Mouse (Mus musculus): ENCODE measurements around the gene Rsph1. TPM values are rescaled to one million over a fixed set of nuclear protein-coding genes. Genes with fewer than 3 reads are reported as not detected.

Gene Rsph1
- polyA plus RNA-seq, 1 experiment from 2014 or later: 4.3 TPM

DNA sequence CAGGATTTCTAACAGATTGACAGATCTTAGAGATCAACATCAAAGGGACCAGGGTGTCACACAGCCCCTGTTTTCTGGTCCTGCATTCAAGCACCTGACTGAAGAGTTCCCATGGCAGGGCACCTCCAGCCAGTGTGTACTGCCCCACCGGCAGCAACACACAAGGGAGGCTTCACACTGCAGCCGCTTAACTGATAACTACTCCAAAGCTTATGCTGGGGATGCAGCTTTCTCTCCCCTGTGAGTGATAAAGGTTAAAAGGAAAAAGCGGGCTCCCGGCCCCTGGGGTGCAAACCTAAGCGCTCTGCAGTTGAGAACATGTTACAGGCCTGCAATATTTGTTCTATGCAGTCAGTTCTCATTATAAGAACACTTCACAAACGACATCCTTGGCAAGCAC, 45.4 kb downstream of the Rsph1 start:
- no peaks in the 10 kb centered on the region for H3K27me3 ChIP-seq (ENCODE audit: poor library complexity, severe bottlenecking)
- H3K27ac ChIP-seq: no peak overlapping the region
- H3K4me3 ChIP-seq: no peak overlapping the region
- no peaks in the 10 kb centered on the region for H3K9me3 ChIP-seq
- H3K36me3 ChIP-seq (replicated peaks): no peaks in the 10 kb centered on the region
- 60% methylated on average over 6 of the region's 6 CpGs for WGBS
- peaks cover 10% of the 10 kb centered on the region for H3K4me1 ChIP-seq
- no peak for DNase-seq (ENCODE audit: extremely low spot score, low spot score)

DNA sequence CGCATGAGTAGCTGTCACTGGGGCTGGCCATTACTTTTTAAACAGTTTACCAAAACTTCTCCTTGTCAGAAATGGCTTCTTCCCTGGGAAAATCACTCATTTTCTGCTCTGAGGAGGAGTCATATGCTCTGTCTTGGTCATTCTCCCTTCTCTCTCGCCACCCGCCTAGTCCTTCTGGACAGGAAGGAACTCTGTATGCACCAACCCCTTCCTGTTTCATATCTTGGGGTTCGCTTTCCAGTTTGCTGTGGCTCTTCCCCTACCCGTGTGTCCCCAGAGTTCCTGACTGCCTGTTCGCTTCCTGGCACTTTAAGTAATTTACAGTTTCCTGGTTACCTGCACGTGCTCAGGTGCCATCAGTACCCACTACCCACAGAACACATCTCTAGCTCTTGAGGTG, 50.3 kb downstream of the Rsph1 start:
- Histone ChIP-seq H3K27me3 (ENCODE audit: poor library complexity, severe bottlenecking) (no peaks in the 10 kb centered on the region), H3K36me3 (replicated peaks) (no peaks in the 10 kb centered on the region), H3K4me1 (peaks cover 3% of the 10 kb centered on the region), H3K9me3 (no peaks in the 10 kb centered on the region), H3K27ac (no peak overlapping the region), H3K4me3 (no peak overlapping the region)
- DNase-seq (ENCODE audit: extremely low spot score, low spot score): no peak
- WGBS: 86% methylated on average over 7 of the region's 7 CpGs

DNA sequence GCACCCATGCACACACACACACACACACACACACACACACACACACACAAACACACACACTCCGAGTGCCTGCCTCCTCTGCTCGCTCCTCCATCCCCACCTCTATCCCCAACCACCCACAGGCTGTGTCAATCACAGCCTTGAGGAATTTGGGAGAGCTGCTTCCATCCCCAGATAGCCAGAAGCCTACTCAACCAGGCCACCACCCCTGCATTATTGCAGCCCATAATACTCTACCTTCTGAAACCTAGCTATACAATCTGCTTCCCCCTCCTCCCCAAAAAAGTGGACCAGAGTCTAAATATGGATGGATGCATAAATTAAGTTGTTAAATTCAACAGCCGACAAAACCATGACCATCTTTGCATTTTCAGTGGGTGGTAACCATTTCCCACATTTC, 50.8 kb downstream of the Rsph1 start:
- Histone ChIP-seq H3K36me3 (replicated peaks) (no peaks in the 10 kb centered on the region), H3K27me3 (ENCODE audit: poor library complexity, severe bottlenecking) (no peaks in the 10 kb centered on the region), H3K9me3 (no peaks in the 10 kb centered on the region), H3K4me1 (no peaks in the 10 kb centered on the region), H3K27ac (no peak overlapping the region), H3K4me3 (no peak overlapping the region)
- DNase-seq (ENCODE audit: extremely low spot score, low spot score): no peak
- 85% methylated on average over 3 of the region's 3 CpGs for WGBS

DNA sequence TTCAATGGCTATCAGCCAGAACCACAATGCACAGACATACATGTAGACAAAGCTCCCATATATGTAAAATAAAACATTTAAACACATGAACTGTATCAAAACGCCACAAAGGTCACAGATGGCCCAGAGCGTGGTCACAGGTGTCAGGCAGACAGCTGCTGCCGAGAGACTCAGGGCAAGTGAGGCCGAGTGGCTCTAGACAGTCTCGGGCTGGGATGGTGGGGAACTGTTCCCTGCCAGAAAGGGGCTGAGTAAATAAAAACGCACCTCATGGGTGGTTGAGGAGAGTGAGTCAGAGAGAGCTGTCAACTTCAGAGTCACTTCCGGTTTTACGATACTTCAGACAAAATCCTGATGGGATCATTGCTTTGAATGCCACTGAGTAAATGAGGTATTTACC, 52.6 kb downstream of the Rsph1 start:
- H3K27me3 ChIP-seq (ENCODE audit: poor library complexity, severe bottlenecking): no peaks in the 10 kb centered on the region
- H3K9me3 ChIP-seq: no peaks in the 10 kb centered on the region
- H3K36me3 ChIP-seq (replicated peaks): no peaks in the 10 kb centered on the region
- no peaks in the 10 kb centered on the region for H3K4me1 ChIP-seq
- WGBS: 90% methylated on average over 8 of the region's 8 CpGs
- H3K27ac ChIP-seq: no peak overlapping the region
- DNase-seq (ENCODE audit: extremely low spot score, low spot score): no peak
- H3K4me3 ChIP-seq: no peak overlapping the region

DNA sequence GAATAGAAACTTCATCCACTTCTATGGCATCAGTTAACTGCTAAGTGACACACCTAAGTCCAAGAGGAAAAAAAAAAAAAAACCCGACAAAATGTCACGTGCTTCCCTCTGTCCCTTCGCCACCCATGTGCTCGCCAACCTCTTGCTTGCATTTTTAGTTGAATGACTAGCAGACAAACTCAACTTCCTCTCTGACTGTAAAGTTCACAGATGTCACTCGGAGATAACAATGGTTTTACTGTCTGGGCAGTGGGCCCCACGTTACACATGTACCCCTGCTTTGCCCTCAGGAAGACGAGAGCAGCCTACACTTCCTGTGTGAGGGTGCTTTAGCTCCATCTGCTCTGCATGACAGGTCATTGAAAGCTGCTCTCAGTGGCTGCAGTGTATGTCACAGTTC, 53.3 kb downstream of the Rsph1 start:
- no peak for DNase-seq (ENCODE audit: extremely low spot score, low spot score)
- Histone ChIP-seq H3K27me3 (ENCODE audit: poor library complexity, severe bottlenecking) (no peaks in the 10 kb centered on the region), H3K27ac (no peak overlapping the region), H3K36me3 (replicated peaks) (no peaks in the 10 kb centered on the region), H3K4me3 (no peak overlapping the region), H3K4me1 (no peaks in the 10 kb centered on the region), H3K9me3 (no peaks in the 10 kb centered on the region)
- WGBS: 76% methylated on average over 7 of the region's 7 CpGs

DNA sequence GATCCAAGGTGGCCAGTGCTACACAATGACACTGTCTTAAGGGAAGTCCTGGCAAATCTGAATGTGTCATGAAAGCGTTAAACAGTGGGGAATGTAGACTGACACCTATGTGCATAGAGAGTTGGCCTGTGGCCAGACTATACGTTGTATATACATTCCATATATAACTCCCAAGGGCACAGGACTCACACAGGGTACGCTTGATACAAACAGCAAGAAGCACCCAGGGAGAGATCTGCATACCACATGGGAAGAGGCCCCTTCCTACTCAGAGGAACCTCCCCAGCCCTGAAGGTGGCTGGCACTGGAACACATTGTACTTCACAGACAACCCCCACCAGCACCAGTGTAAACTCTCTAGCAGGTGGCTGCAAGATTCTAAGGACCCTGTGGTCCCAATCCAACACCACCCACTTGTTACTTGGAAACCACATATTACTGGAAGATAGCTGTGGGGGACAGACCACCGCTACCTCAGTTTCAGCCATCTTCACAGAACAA, 54.3 kb downstream of the Rsph1 start:
- DNase-seq (ENCODE audit: extremely low spot score, low spot score): no peak
- WGBS: 93% methylated on average over 4 of the region's 4 CpGs
- no peaks in the 10 kb centered on the region for H3K4me1 ChIP-seq
- H3K27ac ChIP-seq: no peak overlapping the region
- H3K36me3 ChIP-seq (replicated peaks): no peaks in the 10 kb centered on the region
- H3K9me3 ChIP-seq: no peaks in the 10 kb centered on the region
- H3K27me3 ChIP-seq (ENCODE audit: poor library complexity, severe bottlenecking): no peaks in the 10 kb centered on the region
- no peak overlapping the region for H3K4me3 ChIP-seq

DNA sequence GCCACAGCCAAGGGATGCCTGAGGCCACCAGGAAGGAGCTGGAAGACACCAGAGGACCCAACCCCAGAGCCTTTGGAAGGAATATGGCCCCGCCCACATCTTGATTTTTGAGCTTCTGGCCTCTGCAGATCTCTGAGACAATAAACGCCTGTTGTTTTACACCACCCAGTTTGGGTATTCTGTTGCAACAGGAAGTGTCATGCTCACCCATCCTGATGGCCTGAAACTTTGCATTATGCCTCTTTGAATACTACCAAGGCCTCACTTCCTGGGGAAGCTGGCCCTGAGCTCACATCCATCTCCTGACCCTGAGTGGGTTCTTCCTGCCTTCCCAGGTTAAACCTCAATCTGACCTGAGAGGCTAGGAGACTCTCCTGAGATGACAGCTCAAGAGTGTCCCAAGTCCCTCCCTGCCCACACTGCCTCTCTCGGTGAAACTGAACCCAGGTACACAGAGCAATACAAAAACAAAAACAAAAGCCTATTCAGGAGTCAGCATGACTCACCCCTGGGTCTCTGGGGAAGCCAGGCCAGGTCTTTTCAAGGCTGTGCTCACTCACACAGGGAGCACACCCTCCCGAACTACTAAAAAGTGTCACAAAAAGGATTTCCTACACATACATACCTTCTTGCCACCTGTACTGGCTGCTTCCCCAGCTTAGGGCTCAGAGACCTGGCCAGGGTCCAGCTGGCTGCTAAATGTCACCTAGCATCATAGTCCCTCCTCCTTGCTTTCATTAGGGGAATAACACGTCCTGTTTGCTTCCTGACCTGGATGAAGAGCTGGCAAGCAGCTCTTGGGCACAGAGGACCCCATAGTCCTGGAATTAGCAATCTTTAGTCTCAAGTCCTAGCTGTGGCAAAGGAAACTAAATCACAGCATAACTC, 60.9 kb downstream of the Rsph1 start:
- Histone ChIP-seq H3K4me3 (no peak overlapping the region), H3K4me1 (peaks cover 14% of the 10 kb centered on the region), H3K36me3 (replicated peaks) (no peaks in the 10 kb centered on the region), H3K27me3 (ENCODE audit: poor library complexity, severe bottlenecking) (no peaks in the 10 kb centered on the region), H3K27ac (0 out of 2 replicates have a peak overlapping the region, but pooled peaks have one; percentile 4), H3K9me3 (no peaks in the 10 kb centered on the region)
- no peak for DNase-seq (ENCODE audit: extremely low spot score, low spot score)
- 53% methylated on average over 5 of the region's 5 CpGs for WGBS

DNA sequence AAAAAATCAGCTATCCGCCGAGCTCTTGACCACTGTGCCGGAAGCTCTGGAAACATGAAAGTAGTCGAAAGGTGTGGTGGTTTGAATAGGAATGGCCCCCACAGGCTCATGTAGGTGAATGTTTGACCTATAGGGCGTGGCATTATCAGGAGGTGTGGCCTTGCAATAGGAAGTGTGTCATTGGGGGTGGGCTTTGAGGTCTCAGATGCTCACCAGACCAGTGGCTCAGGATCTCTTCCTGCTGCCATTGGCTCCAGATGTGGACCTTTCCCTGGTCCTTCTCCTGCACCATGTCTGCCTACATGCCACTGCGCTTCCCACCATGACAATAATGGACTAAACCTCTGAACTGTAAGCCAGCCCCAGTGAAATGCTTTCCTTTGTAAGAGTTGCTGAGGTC, 65.3 kb downstream of the Rsph1 start:
- Histone ChIP-seq H3K27me3 (ENCODE audit: poor library complexity, severe bottlenecking) (no peaks in the 10 kb centered on the region), H3K4me1 (peaks cover 14% of the 10 kb centered on the region), H3K27ac (no peak overlapping the region), H3K36me3 (replicated peaks) (no peaks in the 10 kb centered on the region), H3K4me3 (no peak overlapping the region), H3K9me3 (no peaks in the 10 kb centered on the region)
- 87% methylated on average over 6 of the region's 6 CpGs for WGBS
- DNase-seq (ENCODE audit: extremely low spot score, low spot score): no peak

DNA sequence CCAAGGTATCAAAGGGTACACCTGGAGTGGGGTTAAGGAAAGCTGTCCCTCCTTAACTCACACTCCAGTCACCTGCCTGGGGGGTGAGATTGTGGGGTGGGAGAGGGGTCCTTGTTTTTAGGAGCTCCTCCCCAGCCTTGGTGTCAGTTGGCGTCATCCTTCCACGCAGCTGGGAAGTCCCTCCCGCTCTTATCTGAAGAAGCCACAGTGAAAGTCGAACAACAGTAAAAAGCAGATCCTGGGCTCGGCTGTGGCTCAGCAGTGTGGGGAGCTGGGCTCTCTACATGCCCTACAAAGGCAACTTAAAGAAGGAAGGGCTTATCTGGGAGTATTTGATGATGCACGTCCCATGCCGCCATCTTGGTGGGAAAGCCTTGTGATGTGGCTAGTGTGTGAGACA, 66.9 kb downstream of the Rsph1 start:
- Histone ChIP-seq H3K4me3 (no peak overlapping the region), H3K4me1 (peaks cover 3% of the 10 kb centered on the region; the same call in 1 of the 2 replicates), H3K27me3 (ENCODE audit: poor library complexity, severe bottlenecking) (no peaks in the 10 kb centered on the region), H3K36me3 (replicated peaks) (no peaks in the 10 kb centered on the region), H3K27ac (no peak overlapping the region), H3K9me3 (no peaks in the 10 kb centered on the region)
- 93% methylated on average over 7 of the region's 7 CpGs for WGBS
- DNase-seq (ENCODE audit: extremely low spot score, low spot score): no peak

DNA sequence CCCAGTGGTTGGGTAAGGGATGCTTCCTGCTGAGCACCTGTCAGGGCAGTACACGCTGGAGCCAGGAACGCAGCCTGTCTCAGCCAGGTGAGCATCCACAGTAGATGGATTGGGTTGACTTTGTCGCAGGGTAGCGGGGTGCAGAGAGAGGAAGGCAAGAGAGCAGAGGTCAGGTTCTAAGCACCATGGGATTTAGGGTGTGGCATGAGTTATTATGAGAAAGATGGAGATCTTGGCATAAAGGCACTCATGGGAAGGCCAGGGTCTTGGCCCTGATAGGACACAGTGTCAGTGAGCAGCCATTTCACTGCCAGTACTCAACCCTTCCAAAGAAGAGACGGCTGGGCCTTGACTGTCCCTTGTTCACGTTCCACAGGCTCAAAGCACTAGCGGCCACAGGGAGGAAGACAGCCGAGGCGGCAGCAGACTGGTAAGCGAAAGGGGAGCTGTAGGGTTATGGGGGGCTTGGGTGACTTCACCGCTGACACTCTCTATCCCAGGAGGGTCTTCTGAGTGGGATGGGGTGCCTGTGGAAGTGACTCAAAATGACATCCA, 67.7 kb downstream of the Rsph1 start:
- Histone ChIP-seq H3K36me3 (replicated peaks) (no peaks in the 10 kb centered on the region), H3K4me1 (peaks cover 3% of the 10 kb centered on the region; the same call in 1 of the 2 replicates), H3K4me3 (no peak overlapping the region), H3K27ac (no peak overlapping the region), H3K9me3 (no peaks in the 10 kb centered on the region), H3K27me3 (ENCODE audit: poor library complexity, severe bottlenecking) (no peaks in the 10 kb centered on the region)
- DNase-seq (ENCODE audit: extremely low spot score, low spot score): no peak
- 91% methylated on average over 11 of the region's 11 CpGs for WGBS

DNA sequence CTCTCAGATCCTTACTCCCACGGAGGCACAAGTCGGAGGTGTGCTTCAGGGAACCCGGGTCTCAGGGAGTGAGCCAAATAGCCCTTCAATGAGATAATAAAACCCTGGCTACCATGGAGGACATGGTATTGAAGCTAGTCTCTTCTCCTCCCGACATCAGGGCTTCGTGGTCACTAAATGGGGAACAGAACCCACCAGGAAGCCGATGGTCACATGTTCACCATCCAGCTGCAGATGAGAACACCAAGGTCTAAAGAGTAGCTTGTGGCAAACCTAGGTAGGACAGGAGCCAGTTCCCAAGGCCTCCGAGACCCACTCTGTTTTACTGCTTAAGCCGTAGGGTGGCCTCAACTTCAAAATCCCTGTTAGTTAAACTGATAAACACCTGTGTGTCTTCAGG, 68.5 kb downstream of the Rsph1 start:
- 93% methylated on average over 8 of the region's 8 CpGs for WGBS
- DNase-seq (ENCODE audit: extremely low spot score, low spot score): no peak

DNA sequence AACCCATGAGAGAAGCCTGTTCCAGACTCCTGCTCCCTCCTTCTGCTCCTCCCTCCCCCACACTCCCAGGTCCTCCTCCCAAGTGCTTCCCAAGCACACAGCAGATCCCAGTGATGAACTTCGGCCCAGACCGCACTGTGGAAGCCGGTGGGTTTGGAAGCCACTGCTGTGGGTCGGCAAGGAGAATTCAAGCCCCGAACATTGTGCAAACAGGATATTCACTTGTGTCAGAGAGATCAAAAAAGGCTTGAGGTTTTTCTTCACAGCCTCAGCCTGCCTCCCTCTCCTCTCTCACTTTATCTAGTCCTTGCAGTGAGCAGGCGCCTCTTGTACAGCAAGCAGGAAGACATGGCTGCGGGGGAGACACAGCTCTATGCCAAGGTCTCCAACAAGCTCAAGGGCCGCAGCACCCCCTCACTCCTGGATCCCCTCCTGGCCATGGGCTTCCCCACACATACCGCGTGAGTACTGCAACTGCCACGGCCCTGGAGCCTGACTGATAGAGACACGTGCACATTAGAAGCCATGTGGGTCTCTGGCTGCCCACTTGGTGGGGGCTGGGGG, 69.3 kb downstream of the Rsph1 start, which contains the start of gene Ubash3a:
Gene Ubash3a (plus strand): TSS at position 103 of the 564 bp plus-strand sequence.
- H3K36me3 ChIP-seq (replicated peaks): no peaks in the 10 kb centered on the region
- peaks cover 3% of the 10 kb centered on the region; the same call in 1 of the 2 replicates for H3K4me1 ChIP-seq
- no peaks in the 10 kb centered on the region for H3K9me3 ChIP-seq
- WGBS: 90% methylated on average over 12 of the region's 12 CpGs
- no peak for DNase-seq (ENCODE audit: extremely low spot score, low spot score)
- no peak within 1 kb of the TSS for H3K27ac ChIP-seq
- H3K4me3 ChIP-seq: no peak within 1 kb of the TSS
- no peaks in the 10 kb centered on the region for H3K27me3 ChIP-seq (ENCODE audit: poor library complexity, severe bottlenecking)

More for the DNA sequence above, 68.5 kb downstream of the Rsph1 start:
- Histone ChIP-seq H3K4me3 (no peak overlapping the region), H3K4me1 (peaks cover 3% of the 10 kb centered on the region; the same call in 1 of the 2 replicates), H3K36me3 (replicated peaks) (no peaks in the 10 kb centered on the region), H3K27me3 (ENCODE audit: poor library complexity, severe bottlenecking) (no peaks in the 10 kb centered on the region), H3K27ac (no peak overlapping the region), H3K9me3 (no peaks in the 10 kb centered on the region)
